Mouse (Mus musculus) erythroblast, embryonic 14.5 days (primary cell): ENCODE data around the gene B4galt5.

ENCODE experiments used
- GATA1 ChIP-seq: IDR thresholded peaks from 2 replicates; pipeline ENCODE4 v1.6.1; 2012; ENCODE audit warnings: low read length, inconsistent platforms, mixed read lengths
- TAL1 ChIP-seq: IDR thresholded peaks from 3 replicates; pipeline ENCODE4 v1.6.1; 2012; ENCODE audit warnings: low read length, inconsistent platforms, mixed read lengths

GRCm38 (mm10) chr2:167261106-167261505 is 87.9 kb downstream of the B4galt5 start:
- no peak for TF ChIP-seq TAL1
- TF ChIP-seq GATA1 = no peak
